Mouse (Mus musculus): ENCODE results near the gene Atf6.

DNA sequence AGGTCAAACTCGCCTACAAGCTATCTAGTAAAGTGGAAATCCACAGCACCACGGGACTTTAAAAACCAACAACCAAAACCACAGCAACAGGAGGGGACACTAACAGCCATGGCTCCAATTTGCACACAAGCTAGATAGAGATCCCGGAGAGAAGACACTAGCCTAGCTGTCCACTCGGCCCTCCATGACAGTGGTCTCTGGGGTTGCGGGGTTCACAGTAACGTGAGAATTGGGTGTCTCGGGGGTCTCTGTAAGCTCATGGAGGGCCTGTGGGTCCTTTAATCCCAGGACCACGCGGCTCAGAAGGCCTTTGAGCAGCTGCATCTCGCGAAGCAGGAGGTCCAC is 39.5 kb upstream of the Atf6 start:
- TF ChIP-seq CTCF (IDR thresholded peaks at IDR 0.05; ENCODE audit: low read depth) (no peak), EP300 (optimal IDR thresholded peaks at IDR 0.05) (no peak)

Measured in stomach, postnatal 0 days (tissue).